Mouse (Mus musculus): ENCODE data around the gene Olr1. TPM values are rescaled to one million over a fixed set of nuclear protein-coding genes. Genes with fewer than 3 reads are reported as not detected.
"Not testable (repeated sequence)": the region's sequence is repeated elsewhere in the genome, so short reads cannot be mapped to it uniquely, and the experiment has no call there.

The Olr1 gene
- total and polyA plus RNA-seq, 2 experiments from 2014 or later: 0.09 TPM; not detected in 1

- Histone ChIP-seq H3K27ac (no peak overlapping the region), H3K36me3 (ENCODE audit: insufficient read depth, low read length) (no peaks in the 10 kb centered on the region), H3K9ac (replicated peaks; ENCODE audit: low read length) (no peak overlapping the region), H3K27me3 (ENCODE audit: insufficient read depth, low read length) (no peaks in the 10 kb centered on the region), H3K4me1 (ENCODE audit: insufficient read depth, low read length) (no peaks in the 10 kb centered on the region), H3K9me3 (ENCODE audit: low read length) (no peaks in the 10 kb centered on the region), H3K4me3 (ENCODE audit: low read length) (no peak overlapping the region), H3K4me2 (ENCODE audit: low read depth, low read length) (no peak overlapping the region)
- no peak for TF ChIP-seq CTCF (IDR thresholded peaks at IDR 0.05; ENCODE audit: low read depth)
- DNase-seq (ENCODE audit: low spot score): peak; percentile 46
- WGBS: 69% methylated on average over 1 of the region's 1 CpGs
- ATAC-seq: no peak
Observed at GRCm38 (mm10) chr6:129513409-129513808, 6.4 kb upstream of the Olr1 start.

DNA sequence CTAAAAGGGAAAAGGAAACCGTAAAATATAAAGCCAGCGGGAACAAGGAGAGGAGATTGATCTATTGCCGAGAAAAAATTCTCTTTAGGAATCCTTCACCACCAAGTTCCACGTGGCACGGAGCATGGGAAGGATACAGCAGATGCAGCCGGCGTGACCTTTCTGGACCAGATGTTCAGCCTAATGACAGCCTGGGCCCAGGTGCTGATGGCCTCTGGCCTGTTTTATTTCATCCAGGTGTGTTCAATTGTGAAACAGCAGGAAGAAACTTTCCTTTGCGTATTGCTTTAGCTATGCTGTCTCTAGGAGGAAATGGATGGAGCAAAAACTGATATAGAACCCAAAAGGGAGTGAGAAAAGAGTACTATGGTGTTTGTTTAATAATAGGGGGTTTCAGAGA, 5.9 kb upstream of the Olr1 start:
- no peak overlapping the region for H3K9ac ChIP-seq (replicated peaks; ENCODE audit: low read length)
- no peaks in the 10 kb centered on the region for H3K4me1 ChIP-seq (ENCODE audit: insufficient read depth, low read length)
- H3K4me3 ChIP-seq (ENCODE audit: low read length): no peak overlapping the region
- no peak overlapping the region for H3K27ac ChIP-seq
- no peak for DNase-seq (ENCODE audit: low spot score)
- no peak for ATAC-seq
- no peaks in the 10 kb centered on the region for H3K27me3 ChIP-seq (ENCODE audit: insufficient read depth, low read length)
- WGBS: 81% methylated on average over 8 of the region's 8 CpGs
- TF ChIP-seq CTCF (IDR thresholded peaks at IDR 0.05; ENCODE audit: low read depth): no peak
- no peaks in the 10 kb centered on the region for H3K36me3 ChIP-seq (ENCODE audit: insufficient read depth, low read length)
- H3K4me2 ChIP-seq (ENCODE audit: low read depth, low read length): no peak overlapping the region
- H3K9me3 ChIP-seq (ENCODE audit: low read length): no peaks in the 10 kb centered on the region

DNA sequence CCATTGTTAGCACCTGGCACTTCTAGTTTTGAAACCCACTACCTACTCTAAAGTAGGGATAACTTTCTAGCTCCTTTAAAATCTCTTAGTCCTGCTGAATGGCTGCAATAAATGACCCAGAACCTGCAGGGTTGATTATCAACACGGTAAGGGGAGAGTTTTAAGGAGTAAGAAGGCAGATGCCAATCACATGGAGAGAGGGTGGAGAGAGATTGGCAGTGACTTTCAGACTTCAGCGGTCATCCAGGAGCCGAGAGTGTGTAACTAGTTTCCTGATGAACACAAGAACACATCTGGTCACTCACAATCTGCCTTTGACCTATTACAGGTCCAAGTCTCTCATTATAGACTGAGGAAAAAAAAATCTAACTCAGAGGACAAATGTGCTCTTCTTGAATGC, 5.4 kb upstream of the Olr1 start, which contains the start of gene Tmem52b:
Tmem52b (plus strand) TSS at position 189 of the 400 bp plus-strand sequence.
- Histone ChIP-seq H3K4me2 (ENCODE audit: low read depth, low read length) (no peak within 1 kb of the TSS), H3K27ac (no peak within 1 kb of the TSS), H3K4me3 (ENCODE audit: low read length) (no peak within 1 kb of the TSS), H3K27me3 (ENCODE audit: insufficient read depth, low read length) (no peaks in the 10 kb centered on the region), H3K9me3 (ENCODE audit: low read length) (no peaks in the 10 kb centered on the region), H3K9ac (replicated peaks; ENCODE audit: low read length) (no peak within 1 kb of the TSS), H3K4me1 (ENCODE audit: insufficient read depth, low read length) (no peaks in the 10 kb centered on the region), H3K36me3 (ENCODE audit: insufficient read depth, low read length) (no peaks in the 10 kb centered on the region)
- 73% methylated on average over 3 of the region's 3 CpGs for WGBS
- no peak for DNase-seq (ENCODE audit: low spot score)
- no peak for ATAC-seq
- no peak for TF ChIP-seq CTCF (IDR thresholded peaks at IDR 0.05; ENCODE audit: low read depth)

GRCm38 (mm10) chr6:129510120-129510911, 3.4 kb upstream of the Olr1 start:
- no peak overlapping the region for H3K4me3 ChIP-seq (ENCODE audit: low read length)
- no peak overlapping the region for H3K4me2 ChIP-seq (ENCODE audit: low read depth, low read length)
- no peaks in the 10 kb centered on the region for H3K27me3 ChIP-seq (ENCODE audit: insufficient read depth, low read length)
- WGBS: 68% methylated on average over 6 of the region's 6 CpGs
- no peak overlapping the region for H3K27ac ChIP-seq
- no peak for DNase-seq (ENCODE audit: low spot score)
- H3K9me3 ChIP-seq (ENCODE audit: low read length): no peaks in the 10 kb centered on the region
- no peak for TF ChIP-seq CTCF (IDR thresholded peaks at IDR 0.05; ENCODE audit: low read depth)
- no peak overlapping the region for H3K9ac ChIP-seq (replicated peaks; ENCODE audit: low read length)
- H3K36me3 ChIP-seq (ENCODE audit: insufficient read depth, low read length): no peaks in the 10 kb centered on the region
- ATAC-seq: no peak
- no peaks in the 10 kb centered on the region for H3K4me1 ChIP-seq (ENCODE audit: insufficient read depth, low read length)

- H3K9ac ChIP-seq (replicated peaks; ENCODE audit: low read length): no peak overlapping the region
- 88% methylated on average over 2 of the region's 2 CpGs for WGBS
- no peaks in the 10 kb centered on the region for H3K4me1 ChIP-seq (ENCODE audit: insufficient read depth, low read length)
- no peak overlapping the region for H3K4me2 ChIP-seq (ENCODE audit: low read depth, low read length)
- no peak for TF ChIP-seq CTCF (IDR thresholded peaks at IDR 0.05; ENCODE audit: low read depth)
- ATAC-seq (no peak), DNase-seq (ENCODE audit: low spot score) (no peak)
- H3K27ac ChIP-seq: no peak overlapping the region
- H3K9me3 ChIP-seq (ENCODE audit: low read length): 0 out of 2 replicates have a peak, but pooled peaks cover 2% of the 10 kb centered on the region
- no peaks in the 10 kb centered on the region for H3K27me3 ChIP-seq (ENCODE audit: insufficient read depth, low read length)
- no peaks in the 10 kb centered on the region for H3K36me3 ChIP-seq (ENCODE audit: insufficient read depth, low read length)
- H3K4me3 ChIP-seq (ENCODE audit: low read length): no peak overlapping the region
Observed at GRCm38 (mm10) chr6:129503471-129503870, 3.5 kb downstream of the Olr1 start.

GRCm38 (mm10) chr6:129499516-129499915, 7.4 kb downstream of the Olr1 start:
- H3K9ac ChIP-seq (replicated peaks; ENCODE audit: low read length); H3K4me3 ChIP-seq (ENCODE audit: low read length); H3K4me2 ChIP-seq (ENCODE audit: low read depth, low read length); H3K27ac ChIP-seq; H3K4me1 ChIP-seq (ENCODE audit: insufficient read depth, low read length); ATAC-seq; H3K9me3 ChIP-seq (ENCODE audit: low read length); H3K36me3 ChIP-seq (ENCODE audit: insufficient read depth, low read length); H3K27me3 ChIP-seq (ENCODE audit: insufficient read depth, low read length); DNase-seq (ENCODE audit: low spot score): not testable (repeated sequence)
- 85% methylated on average over 1 of the region's 1 CpGs for WGBS
